26 mouse cellular contexts compared by ENCODE assay signal in genomic region chr5:91475241-91475640, GRCm38 (mm10). TPM values are rescaled to one million over a fixed set of nuclear protein-coding genes. Genes with fewer than 3 reads are reported as not detected.
DNase-seq lines count a peak whose midpoint lies in the region; ATAC-seq and TF ChIP-seq lines count a peak whose summit lies in the region.
"Had no signal": no experiment of that assay in that cellular context is flagged by ENCODE, and none has a peak within 500 bp of the region (broad histone marks: within the 10 kb centered on the region; RNA-seq: fewer than 3 reads in every experiment).

No protein-coding gene starts in this region.

- no peaks in the 10 kb centered on the region for H3K9me3 ChIP-seq in hindbrain, postnatal 0 days (ENCODE audit: low read length)
- H3K9me3 ChIP-seq in hindbrain, embryonic 16.5 days (ENCODE audit: control insufficient read depth, low read length) = no peaks in the 10 kb centered on the region
- H3K9me3 ChIP-seq: embryonic facial prominence, embryonic 10.5 days; embryonic facial prominence, embryonic 13.5 days; forebrain, embryonic 12.5 days; forebrain, embryonic 15.5 days; heart, embryonic 10.5 days; heart, embryonic 13.5 days had no signal

- H3K27me3 ChIP-seq in hindbrain, postnatal 0 days (ENCODE audit: insufficient read depth, low read length) = no peaks in the 10 kb centered on the region
- H3K27me3 ChIP-seq in hindbrain, embryonic 16.5 days (replicated peaks; ENCODE audit: control insufficient read depth, insufficient read depth, low read length) = no peaks in the 10 kb centered on the region
- H3K27me3 ChIP-seq: embryonic facial prominence, embryonic 13.5 days; forebrain, embryonic 12.5 days; forebrain, embryonic 15.5 days; heart, embryonic 13.5 days had no signal

- ATAC-seq in hindbrain, postnatal 0 days = no peak
- ATAC-seq in hindbrain, embryonic 16.5 days = no peak
- ATAC-seq: CD4-positive, CD25-positive, alpha-beta regulatory T cell, adult 4 months; forebrain, embryonic 15.5 days had no signal

- no peak overlapping the region for H3K27ac ChIP-seq in hindbrain, postnatal 0 days
- H3K27ac ChIP-seq in hindbrain, embryonic 16.5 days (ENCODE audit: low read depth, low read length) = no peak overlapping the region
- H3K27ac ChIP-seq: embryonic facial prominence, embryonic 10.5 days; embryonic facial prominence, embryonic 13.5 days; forebrain, embryonic 12.5 days; forebrain, embryonic 15.5 days; heart, adult 2 months; heart, embryonic 10.5 days; heart, embryonic 13.5 days; hindbrain, embryonic 14.5 days had no signal

- no peak overlapping the region for H3K4me2 ChIP-seq in hindbrain, postnatal 0 days (ENCODE audit: low read depth, low read length)
- H3K4me2 ChIP-seq in hindbrain, embryonic 16.5 days (ENCODE audit: low read length) = no peak overlapping the region
- H3K4me2 ChIP-seq: embryonic facial prominence, embryonic 13.5 days; forebrain, embryonic 12.5 days; forebrain, embryonic 15.5 days; heart, embryonic 13.5 days; hindbrain, embryonic 14.5 days had no signal

- no peak overlapping the region for H3K9ac ChIP-seq in hindbrain, postnatal 0 days (replicated peaks; ENCODE audit: low read length)
- no peak overlapping the region for H3K9ac ChIP-seq in hindbrain, embryonic 16.5 days (ENCODE audit: low read depth, low read length)
- H3K9ac ChIP-seq: embryonic facial prominence, embryonic 13.5 days; forebrain, embryonic 12.5 days; forebrain, embryonic 15.5 days; heart, embryonic 13.5 days; hindbrain, embryonic 14.5 days had no signal

- H3K4me1 ChIP-seq in hindbrain, postnatal 0 days (ENCODE audit: insufficient read depth, low read length) = no peaks in the 10 kb centered on the region
- H3K4me1 ChIP-seq in hindbrain, embryonic 16.5 days (ENCODE audit: control insufficient read depth, insufficient read depth, low read depth, low read length) = no peaks in the 10 kb centered on the region
- H3K4me1 ChIP-seq: embryonic facial prominence, embryonic 10.5 days; embryonic facial prominence, embryonic 13.5 days; forebrain, embryonic 12.5 days; forebrain, embryonic 15.5 days; heart, embryonic 10.5 days; heart, embryonic 13.5 days had no signal

- no peak for TF ChIP-seq CTCF in hindbrain, postnatal 0 days (IDR thresholded peaks at IDR 0.05; ENCODE audit: low read depth)

- DNase-seq in hindbrain, postnatal 0 days (ENCODE audit: low spot score) = peak; percentile 8
- DNase-seq in right cerebral cortex, adult 18-20 months = peak; percentile 15
- no peak for DNase-seq in right cerebral cortex, postnatal 14 days
- DNase-seq in telencephalon, adult 2 months (ENCODE audit: low read depth, low spot score) = peak; percentile 23
- DNase-seq in kidney, postnatal 14 days = no peak
- DNase-seq: adrenal gland, adult 2 months; adrenal gland, postnatal 14 days; cerebellum, adult 11-12 months; cerebellum, adult 8-10 months; cerebellum, postnatal 36 days; embryo, embryonic 11 days; gastrocnemius, postnatal 10 days; gastrocnemius, postnatal 36 days; heart, adult 2 months; heart, postnatal 14 days; heart, postnatal 4 days had no signal

- WGBS in hindbrain, postnatal 0 days = 84% methylated on average over 7 of the region's 7 CpGs
- WGBS in hindbrain, embryonic 16.5 days = 91% methylated on average over 7 of the region's 7 CpGs

- no peak overlapping the region for H3K4me3 ChIP-seq in hindbrain, postnatal 0 days (ENCODE audit: low read length)
- H3K4me3 ChIP-seq in hindbrain, embryonic 16.5 days (ENCODE audit: low read length) = no peak overlapping the region
- H3K4me3 ChIP-seq: embryonic facial prominence, embryonic 10.5 days; embryonic facial prominence, embryonic 13.5 days; erythroblast, embryonic 14.5 days; forebrain, embryonic 12.5 days; forebrain, embryonic 15.5 days; heart, adult 2 months; heart, embryonic 10.5 days; heart, embryonic 13.5 days had no signal

- no peaks in the 10 kb centered on the region for H3K36me3 ChIP-seq in hindbrain, postnatal 0 days (ENCODE audit: insufficient read depth, low read length)
- H3K36me3 ChIP-seq in hindbrain, embryonic 16.5 days (ENCODE audit: control insufficient read depth, insufficient read depth, low read length) = no peaks in the 10 kb centered on the region
- H3K36me3 ChIP-seq: embryonic facial prominence, embryonic 10.5 days; embryonic facial prominence, embryonic 13.5 days; forebrain, embryonic 12.5 days; forebrain, embryonic 15.5 days; heart, embryonic 10.5 days; heart, embryonic 13.5 days had no signal

RNA-seq across cellular contexts. Expression of gene Parm1, which starts 42.2 kb away (rescaled TPM):
- 7.7 and 9.6 TPM in 2 replicates for total RNA-seq in hindbrain, postnatal 0 days (2014; rRNA removed)
- polyA plus RNA-seq in hindbrain, postnatal 0 days (2015; fragmentation: Nextera tagmentation; extraction: Ambion mirVana) = 8.1 and 8.4 TPM in 2 replicates
- 6.8 and 8.5 TPM in 2 replicates for polyA plus RNA-seq in hindbrain, embryonic 16.5 days (2015; fragmentation: Nextera tagmentation; extraction: Ambion mirVana)
- polyA plus RNA-seq: CD4-positive, CD25-positive, alpha-beta regulatory T cell, adult 4 months had no signal

Comparison
In these comparisons a context has a peak if more than half of its experiments do, and no peak if none do; other contexts are left out.
1. DNase-seq: peak in hindbrain, postnatal 0 days (single experiment), right cerebral cortex, adult 18-20 months (single experiment) and telencephalon, adult 2 months (single experiment); none in right cerebral cortex, postnatal 14 days (single experiment) and kidney, postnatal 14 days (single experiment).